Mouse (Mus musculus) heart, embryonic 11.5 days (tissue): ENCODE measurements around the gene Enox1. TPM values are rescaled to one million over a fixed set of nuclear protein-coding genes. Genes with fewer than 3 reads are reported as not detected.
A peak's percentile ranks its signal among the peaks of the same experiment; 100 is the strongest.

Source experiments
- ATAC-seq: fragments of 200-750 bp; cut with Nextera tagmentation; replicated peaks from 2 replicates; pipeline ENCODE4 v1.8.0; 2017; ENCODE audit warnings: moderate library complexity; ENCODE audit not compliant: insufficient number of reproducible peaks, low FRiP score, low TSS enrichment
- H3K27ac ChIP-seq: fragments of 300-500 bp; sonication (generic); 2 replicates; pipeline ENCODE4 v1.5.1; 2014; ENCODE audit warnings: mild to moderate bottlenecking, low read depth, low read length
- H3K27me3 ChIP-seq: fragments of 300-500 bp; sonication (generic); 2 replicates; pipeline ENCODE4 v1.6.1; 2014; ENCODE audit warnings: mild to moderate bottlenecking, low read length, mixed read lengths; ENCODE audit not compliant: control insufficient read depth, insufficient read depth
- H3K36me3 ChIP-seq: fragments of 300-500 bp; sonication (generic); 2 replicates; pipeline ENCODE4 v1.6.1; 2014; ENCODE audit warnings: mild to moderate bottlenecking, low read length, moderate library complexity, mixed read lengths; ENCODE audit not compliant: control insufficient read depth, insufficient read depth
- H3K4me1 ChIP-seq: fragments of 300-500 bp; sonication (generic); 2 replicates; pipeline ENCODE4 v1.6.1; 2014; ENCODE audit warnings: low read length; ENCODE audit not compliant: control insufficient read depth, insufficient read depth
- H3K4me2 ChIP-seq: fragments of 300-500 bp; sonication (generic); 2 replicates; pipeline ENCODE4 v1.6.1; 2014; ENCODE audit warnings: mild to moderate bottlenecking, moderate library complexity
- H3K4me3 ChIP-seq: fragments of 300-500 bp; sonication (generic); 2 replicates; pipeline ENCODE4 v1.5.1; 2014; ENCODE audit warnings: low read depth, low read length
- H3K9ac ChIP-seq: fragments of 300-500 bp; sonication (generic); 2 replicates; pipeline ENCODE4 v1.6.1; 2014; ENCODE audit warnings: mild to moderate bottlenecking, low read depth, low read length, moderate library complexity
- H3K9me3 ChIP-seq: fragments of 300-500 bp; sonication (generic); replicated peaks from 2 replicates; pipeline ENCODE4 v1.6.1; 2016; ENCODE audit warnings: low read length; ENCODE audit not compliant: control insufficient read depth
- WGBS: fragments of 180-500 bp; shearing (Covaris S2); extraction: QIAGEN DNeasy Blood & Tissue Kit; methylation state at CpG from one replicate; pipeline ENCODE4 v1.1.7; 2014; ENCODE audit not compliant: insufficient replicate concordance; 5-methylcytosine and 5-hydroxymethylcytosine counted together
- polyA plus RNA-seq: library from polyadenylated mRNA; unstranded; fragments of >200 nt; fragmentation: Nextera tagmentation; extraction: Ambion mirVana; gene quantifications from 2 replicates; pipeline ENCODE4 v1.2.1, GENCODE M21; 2014

Enox1 gene
- polyA plus RNA-seq, 1 experiment from 2014 or later = 2.3 TPM

DNA sequence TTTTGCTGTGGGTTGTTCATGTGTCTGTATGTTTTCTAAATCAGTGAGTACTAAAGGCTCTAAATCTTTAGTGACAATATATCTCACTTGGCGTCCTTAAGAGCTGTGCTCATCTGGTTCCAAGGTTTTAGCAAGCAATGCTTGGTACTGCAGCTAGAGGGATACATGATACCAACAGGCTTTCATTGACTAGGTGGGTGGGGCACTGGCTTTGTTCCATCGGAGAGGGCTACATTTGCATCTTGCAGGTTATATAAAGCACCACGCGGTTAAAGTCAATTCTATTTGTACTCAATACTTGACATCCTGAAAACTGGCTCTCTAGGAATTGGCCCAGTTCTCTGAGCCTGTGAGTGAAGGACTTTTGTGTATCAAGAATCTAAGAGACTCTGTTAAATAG lies 140.5 kb downstream of the Enox1 start:
- Histone ChIP-seq H3K36me3 (no peaks in the 10 kb centered on the region), H3K9ac (no peak overlapping the region), H3K4me3 (no peak overlapping the region), H3K9me3 (no peaks in the 10 kb centered on the region), H3K27me3 (no peaks in the 10 kb centered on the region), H3K4me2 (no peak overlapping the region), H3K4me1 (no peaks in the 10 kb centered on the region), H3K27ac (no peak overlapping the region)
- WGBS = 79% methylated on average over 4 of the region's 4 CpGs
- ATAC-seq = no peak

DNA sequence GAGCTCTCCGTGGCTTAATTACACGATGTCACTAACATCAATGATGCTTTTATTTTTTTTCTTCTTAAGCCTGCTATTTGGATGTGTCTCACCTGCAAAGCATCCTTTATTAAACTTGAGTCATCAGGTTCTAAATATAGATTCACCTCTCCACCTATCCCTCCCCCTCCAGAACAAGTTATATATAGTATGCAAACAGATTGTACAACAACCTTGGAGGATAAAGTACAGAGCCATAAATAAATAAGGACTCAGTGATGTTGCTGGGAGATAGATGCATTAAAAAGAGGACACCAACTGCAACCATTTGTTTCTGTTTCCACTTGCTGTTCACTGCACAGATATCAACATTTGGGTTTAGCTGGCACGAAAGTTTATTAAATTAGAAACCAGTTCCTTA lies 141.8 kb downstream of the Enox1 start:
- H3K9ac ChIP-seq = no peak overlapping the region
- WGBS = 79% methylated on average over 3 of the region's 3 CpGs
- H3K4me3 ChIP-seq = no peak overlapping the region
- no peak overlapping the region for H3K27ac ChIP-seq
- ATAC-seq = no peak
- no peaks in the 10 kb centered on the region for H3K36me3 ChIP-seq
- no peaks in the 10 kb centered on the region for H3K9me3 ChIP-seq
- no peak overlapping the region for H3K4me2 ChIP-seq
- H3K27me3 ChIP-seq = no peaks in the 10 kb centered on the region
- no peaks in the 10 kb centered on the region for H3K4me1 ChIP-seq

DNA sequence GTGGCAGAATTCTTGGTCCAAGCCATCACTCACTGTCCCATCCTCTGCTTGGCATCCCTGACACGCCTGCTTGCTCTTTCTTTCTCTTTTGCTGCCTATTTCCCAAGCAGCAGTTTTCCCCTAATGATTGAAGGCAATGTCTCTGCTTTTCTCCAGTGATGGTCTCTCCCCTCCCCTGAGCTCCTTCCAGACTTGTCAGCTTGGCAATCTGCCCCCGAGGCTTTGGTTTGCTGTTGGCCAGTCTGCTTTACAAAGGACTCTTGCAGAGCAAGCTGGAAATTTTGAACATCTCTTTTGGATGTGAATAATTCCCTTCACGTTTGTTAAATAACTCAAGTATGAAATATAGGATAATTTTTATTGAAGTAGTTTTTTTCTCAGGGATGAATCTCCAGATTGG lies 153.0 kb downstream of the Enox1 start:
- WGBS = 64% methylated on average over 3 of the region's 3 CpGs
- no peak for ATAC-seq

DNA sequence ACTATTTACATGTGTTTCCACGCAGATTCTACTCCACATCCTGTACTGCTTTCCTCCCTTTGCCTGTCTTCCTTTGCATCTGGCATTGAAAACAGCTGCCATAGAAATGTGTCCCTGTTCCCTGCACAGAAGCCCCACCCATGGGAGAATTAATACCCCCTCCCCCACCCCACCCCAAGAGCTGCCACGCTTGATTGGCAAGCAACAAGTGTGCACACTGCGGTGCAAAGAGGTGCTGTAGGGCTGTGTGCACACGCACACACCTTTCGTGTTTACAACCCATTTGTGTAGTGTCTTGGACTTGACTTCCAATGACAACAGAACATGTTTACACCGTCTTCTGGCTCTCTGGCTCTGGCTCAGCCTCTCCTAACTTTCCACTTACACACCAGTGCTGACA lies 154.9 kb downstream of the Enox1 start:
- Histone ChIP-seq H3K4me3 (no peak overlapping the region), H3K4me2 (no peak overlapping the region), H3K9me3 (no peaks in the 10 kb centered on the region), H3K27ac (no peak overlapping the region), H3K27me3 (no peaks in the 10 kb centered on the region), H3K36me3 (no peaks in the 10 kb centered on the region), H3K9ac (no peak overlapping the region), H3K4me1 (no peaks in the 10 kb centered on the region; the same call in 1 of the 2 replicates)
- no peak for ATAC-seq
- WGBS = 75% methylated on average over 6 of the region's 6 CpGs

More for the DNA sequence above, 153.0 kb downstream of the Enox1 start:
- no peaks in the 10 kb centered on the region for H3K36me3 ChIP-seq
- no peak overlapping the region for H3K4me2 ChIP-seq
- H3K27me3 ChIP-seq = no peaks in the 10 kb centered on the region
- H3K4me3 ChIP-seq = no peak overlapping the region
- H3K9me3 ChIP-seq = no peaks in the 10 kb centered on the region
- no peak overlapping the region for H3K9ac ChIP-seq
- no peak overlapping the region for H3K27ac ChIP-seq
- H3K4me1 ChIP-seq = no peaks in the 10 kb centered on the region; the same call in 1 of the 2 replicates

DNA sequence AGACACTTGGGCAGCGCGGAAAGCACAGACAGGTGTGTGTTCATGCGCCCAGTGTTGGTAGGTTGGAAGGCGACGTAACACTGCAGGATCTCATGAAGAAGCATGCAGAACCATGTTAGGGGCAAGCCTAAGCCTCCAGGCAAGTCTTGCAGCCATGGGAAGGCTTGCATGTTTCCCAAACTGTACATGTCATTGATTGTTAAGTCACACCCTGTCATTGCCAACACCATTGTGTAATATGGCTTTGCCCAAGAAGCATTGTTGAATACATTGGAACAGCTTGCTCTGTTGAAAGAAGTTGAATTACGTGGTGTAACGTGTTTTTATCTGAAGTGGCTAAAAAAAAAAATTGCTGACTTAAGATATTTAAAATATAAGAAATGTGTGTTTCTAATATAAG lies 162.8 kb downstream of the Enox1 start:
- ATAC-seq = no peak
- Histone ChIP-seq H3K36me3 (no peaks in the 10 kb centered on the region), H3K4me1 (no peaks in the 10 kb centered on the region), H3K27me3 (no peaks in the 10 kb centered on the region), H3K9me3 (no peaks in the 10 kb centered on the region), H3K9ac (no peak overlapping the region), H3K27ac (no peak overlapping the region), H3K4me3 (no peak overlapping the region), H3K4me2 (no peak overlapping the region)
- WGBS = 84% methylated on average over 7 of the region's 7 CpGs

DNA sequence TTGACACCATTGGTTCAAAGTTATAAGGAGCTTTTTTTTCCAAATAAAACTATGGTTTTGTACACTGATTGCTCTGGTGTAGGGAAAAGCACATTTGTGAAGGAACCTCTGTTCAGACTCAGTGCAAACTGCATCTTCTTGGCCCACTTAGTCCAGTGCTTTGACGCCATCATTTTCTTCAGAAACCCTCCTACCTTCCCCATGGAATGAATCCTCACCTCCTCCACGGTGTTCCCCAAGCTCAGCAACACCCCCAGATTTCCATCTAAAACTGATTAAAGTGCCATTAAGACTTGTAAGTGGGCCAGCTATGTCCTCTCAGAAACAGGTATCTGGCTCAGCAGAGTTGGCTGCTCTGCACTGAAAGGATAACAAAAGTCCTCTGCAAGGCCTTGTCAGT lies 167.8 kb downstream of the Enox1 start:
- H3K4me3 ChIP-seq = no peak overlapping the region
- no peaks in the 10 kb centered on the region for H3K36me3 ChIP-seq
- no peak overlapping the region for H3K9ac ChIP-seq
- no peak for ATAC-seq
- no peak overlapping the region for H3K4me2 ChIP-seq
- no peak overlapping the region for H3K27ac ChIP-seq
- H3K27me3 ChIP-seq = no peaks in the 10 kb centered on the region
- H3K4me1 ChIP-seq = peaks cover 2% of the 10 kb centered on the region; the same call in 1 of the 2 replicates
- 82% methylated on average over 2 of the region's 2 CpGs for WGBS
- no peaks in the 10 kb centered on the region for H3K9me3 ChIP-seq

DNA sequence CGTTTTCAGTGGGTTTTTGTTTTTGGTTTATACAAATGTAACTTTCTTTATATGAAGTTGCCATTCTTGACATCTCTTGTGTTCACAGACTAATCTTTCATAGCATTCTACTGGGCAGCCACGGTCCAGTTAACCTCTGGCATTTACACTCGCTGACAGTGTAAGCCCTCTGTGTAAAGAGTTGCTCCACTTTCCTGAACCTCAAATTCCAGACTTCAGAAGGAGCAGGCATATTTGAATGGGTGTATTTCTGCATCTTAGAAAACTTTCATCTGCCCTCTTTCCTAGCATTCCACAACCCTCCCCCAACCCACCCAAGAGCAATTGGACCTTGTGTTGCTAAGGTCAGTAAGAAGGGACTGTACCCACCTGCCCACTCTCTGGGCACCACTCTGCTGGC lies 171.1 kb downstream of the Enox1 start:
- 62% methylated on average over 3 of the region's 3 CpGs for WGBS
- Histone ChIP-seq H3K4me3 (no peak overlapping the region), H3K9ac (no peak overlapping the region), H3K9me3 (no peaks in the 10 kb centered on the region), H3K4me2 (no peak overlapping the region), H3K36me3 (no peaks in the 10 kb centered on the region), H3K27me3 (no peaks in the 10 kb centered on the region), H3K27ac (no peak overlapping the region), H3K4me1 (peaks cover 3% of the 10 kb centered on the region; the same call in 1 of the 2 replicates)
- no peak for ATAC-seq

DNA sequence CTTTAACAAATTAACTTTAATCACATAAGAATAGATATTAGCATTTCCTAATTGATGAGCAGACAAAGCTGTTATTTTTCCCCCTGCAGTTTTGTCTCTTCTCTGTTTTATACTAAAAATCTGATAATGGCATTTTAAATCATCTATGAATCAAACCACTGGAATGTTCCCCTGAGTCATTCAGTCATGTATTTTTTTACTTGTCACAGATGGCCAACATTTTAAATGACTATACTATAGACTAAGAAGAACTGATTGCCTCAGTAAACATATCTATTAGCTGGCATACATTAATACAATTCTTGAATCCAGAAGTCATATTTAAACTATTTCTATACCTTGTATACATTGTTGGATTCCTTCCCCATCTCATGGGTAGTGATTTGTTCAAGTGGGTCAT lies 173.2 kb downstream of the Enox1 start:
- no peaks in the 10 kb centered on the region for H3K36me3 ChIP-seq
- no peak overlapping the region for H3K4me2 ChIP-seq
- no peak overlapping the region for H3K4me3 ChIP-seq
- no peak for ATAC-seq
- no peaks in the 10 kb centered on the region for H3K9me3 ChIP-seq
- peaks cover 3% of the 10 kb centered on the region; the same call in 1 of the 2 replicates for H3K4me1 ChIP-seq
- H3K27me3 ChIP-seq = no peaks in the 10 kb centered on the region
- no peak overlapping the region for H3K9ac ChIP-seq
- H3K27ac ChIP-seq = no peak overlapping the region

DNA sequence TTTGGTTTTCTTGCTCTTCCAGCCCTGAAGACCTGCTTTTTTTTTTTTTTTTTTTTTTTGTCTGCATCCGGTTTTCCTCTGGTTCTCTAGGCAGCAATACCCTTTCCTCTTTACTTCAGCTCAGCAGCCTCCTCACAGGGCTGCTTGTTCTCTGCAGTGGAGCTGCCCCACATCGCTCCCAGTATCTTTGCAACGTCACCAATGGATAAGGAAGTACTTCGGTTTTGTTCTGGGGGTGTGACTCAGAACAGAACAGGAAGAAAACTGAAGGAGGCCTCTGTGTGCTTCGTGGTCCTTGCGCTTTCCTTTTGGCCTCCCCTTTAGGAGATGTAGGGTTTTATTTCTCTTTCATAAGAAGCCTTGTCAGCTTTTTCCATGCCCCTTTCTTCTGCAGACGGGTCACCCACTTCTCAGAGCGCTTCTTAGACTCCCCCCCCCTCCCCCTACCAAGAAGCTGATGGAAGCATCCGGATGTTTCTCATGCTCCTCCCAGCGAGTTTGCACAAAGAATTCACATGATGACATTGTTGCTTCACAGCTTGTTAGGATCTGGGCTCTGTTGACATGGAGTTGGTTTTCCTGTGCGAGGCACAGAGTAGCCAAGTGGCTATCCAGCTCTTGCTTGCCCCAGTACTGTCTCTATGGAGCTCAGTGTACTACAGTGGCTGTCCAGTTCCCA lies 187.2 kb downstream of the Enox1 start:
- Histone ChIP-seq H3K9me3 (no peaks in the 10 kb centered on the region), H3K4me1 (peaks cover 7% of the 10 kb centered on the region; the same call in 1 of the 2 replicates), H3K4me2 (no peak overlapping the region), H3K27me3 (no peaks in the 10 kb centered on the region), H3K27ac (0 out of 2 replicates have a peak overlapping the region, but pooled peaks have one; percentile 15), H3K36me3 (no peaks in the 10 kb centered on the region), H3K4me3 (no peak overlapping the region), H3K9ac (no peak overlapping the region)
- 48% methylated on average over 11 of the region's 11 CpGs for WGBS
- no peak for ATAC-seq
